In the genomic region with DNA sequence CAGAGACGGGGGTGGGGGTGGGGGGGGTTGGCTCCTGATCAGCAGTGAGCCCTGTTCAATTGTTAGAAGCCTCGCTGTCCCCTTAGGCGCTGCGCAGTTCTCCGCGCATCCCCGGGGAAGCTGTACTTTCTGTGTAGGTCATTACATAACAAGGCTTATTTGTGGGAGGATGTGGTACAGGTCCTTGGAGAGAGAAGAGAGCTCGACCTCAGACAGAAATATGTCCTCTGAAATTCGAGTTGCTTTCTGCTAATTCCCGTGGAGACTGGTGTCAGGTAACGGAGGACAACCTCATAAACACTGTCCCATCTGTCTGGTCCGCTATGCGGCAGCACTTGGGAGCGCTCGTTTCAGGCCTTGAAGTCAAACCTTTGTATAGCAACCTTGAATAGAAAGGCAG, we compare ENCODE assay signal across 17 mouse cellular contexts. TPM values are rescaled to one million over a fixed set of nuclear protein-coding genes. Genes with fewer than 3 reads are reported as not detected.
DNase-seq lines count a peak whose midpoint lies in the region; ATAC-seq and TF ChIP-seq lines count a peak whose summit lies in the region.
"Had no signal": no experiment of that assay in that cellular context is flagged by ENCODE, and none has a peak within 500 bp of the region (broad histone marks: within the 10 kb centered on the region; RNA-seq: fewer than 3 reads in every experiment).

No protein-coding gene starts in this region.

- H3K4me1 ChIP-seq in forebrain, embryonic 10.5 days: peaks cover 36% of the 10 kb centered on the region
- peaks cover 8% of the 10 kb centered on the region; the same call in 1 of the 2 replicates for H3K4me1 ChIP-seq in forebrain, postnatal 0 days (ENCODE audit: insufficient read depth)
- H3K4me1 ChIP-seq in midbrain, embryonic 14.5 days (ENCODE audit: control insufficient read depth, insufficient read depth, low read length): 0 out of 2 replicates have a peak, but pooled peaks cover 7% of the 10 kb centered on the region
- peaks cover 40% of the 10 kb centered on the region for H3K4me1 ChIP-seq in midbrain, embryonic 10.5 days
- peaks cover 13% of the 10 kb centered on the region for H3K4me1 ChIP-seq in embryonic facial prominence, embryonic 14.5 days (ENCODE audit: control insufficient read depth, insufficient read depth, low read length)

- 32% methylated on average over 15 of the region's 15 CpGs for WGBS in forebrain, embryonic 10.5 days
- WGBS in forebrain, postnatal 0 days: 35% methylated on average over 15 of the region's 15 CpGs
- 42% methylated on average over 15 of the region's 15 CpGs for WGBS in midbrain, embryonic 14.5 days
- WGBS in midbrain, embryonic 10.5 days: 40% methylated on average over 15 of the region's 15 CpGs
- WGBS in embryonic facial prominence, embryonic 14.5 days: 11% methylated on average over 15 of the region's 15 CpGs

- no peak for DNase-seq in forebrain, embryonic 10.5 days (ENCODE audit: extremely low spot score, low spot score)
- DNase-seq in forebrain, postnatal 0 days: no peak
- DNase-seq in midbrain, embryonic 14.5 days: peak; percentile 35
- no peak for DNase-seq in midbrain, embryonic 10.5 days (ENCODE audit: low spot score)
- DNase-seq in embryonic facial prominence, embryonic 14.5 days (ENCODE audit: low spot score): peak; percentile 59
- peak; percentile 92 for DNase-seq in skeletal muscle tissue, adult 2 months (ENCODE audit: low read depth, low spot score)
- DNase-seq in kidney, postnatal 10 days: no peak
- no peak for DNase-seq in kidney, postnatal 36 days
- DNase-seq: cerebellum, adult 18-20 months; heart, postnatal 4 days; layer of hippocampus, adult 9-11 months; left cerebral cortex, postnatal 4 days had no signal

- H3K27ac ChIP-seq in forebrain, embryonic 10.5 days: no peak overlapping the region
- H3K27ac ChIP-seq in forebrain, postnatal 0 days (ENCODE audit: low read depth, low read length): no peak overlapping the region
- no peak overlapping the region for H3K27ac ChIP-seq in midbrain, embryonic 14.5 days (replicated peaks; ENCODE audit: low read depth, low read length)
- H3K27ac ChIP-seq in midbrain, embryonic 10.5 days (replicated peaks): no peak overlapping the region
- no peak overlapping the region for H3K27ac ChIP-seq in embryonic facial prominence, embryonic 14.5 days (replicated peaks; ENCODE audit: low read depth, low read length)
- H3K27ac ChIP-seq: heart, embryonic 10.5 days; lung, embryonic 15.5 days had no signal

- H3K4me2 ChIP-seq in forebrain, postnatal 0 days (ENCODE audit: low read depth): no peak overlapping the region
- H3K4me2 ChIP-seq in midbrain, embryonic 14.5 days (ENCODE audit: low read length): no peak overlapping the region
- H3K4me2 ChIP-seq in embryonic facial prominence, embryonic 14.5 days (ENCODE audit: low read depth, low read length): no peak overlapping the region
- H3K4me2 ChIP-seq: lung, embryonic 15.5 days had no signal

- H3K4me3 ChIP-seq in forebrain, embryonic 10.5 days: 0 out of 2 replicates have a peak overlapping the region, but pooled peaks have one; percentile 11
- no peak overlapping the region for H3K4me3 ChIP-seq in forebrain, postnatal 0 days (ENCODE audit: low read depth, low read length)
- no peak overlapping the region for H3K4me3 ChIP-seq in midbrain, embryonic 14.5 days (replicated peaks; ENCODE audit: low read depth, low read length)
- no peak overlapping the region for H3K4me3 ChIP-seq in midbrain, embryonic 10.5 days
- H3K4me3 ChIP-seq in embryonic facial prominence, embryonic 14.5 days (ENCODE audit: low read depth, low read length): no peak overlapping the region
- H3K4me3 ChIP-seq: heart, embryonic 10.5 days; lung, embryonic 15.5 days; myocyte had no signal

- no peak for TF ChIP-seq CTCF in forebrain, postnatal 0 days (IDR thresholded peaks at IDR 0.05; ENCODE audit: low read depth)

- H3K36me3 ChIP-seq in forebrain, embryonic 10.5 days (replicated peaks): no peaks in the 10 kb centered on the region
- no peaks in the 10 kb centered on the region for H3K36me3 ChIP-seq in forebrain, postnatal 0 days (ENCODE audit: insufficient read depth)
- no peaks in the 10 kb centered on the region for H3K36me3 ChIP-seq in midbrain, embryonic 14.5 days (ENCODE audit: control insufficient read depth, insufficient read depth, low read length)
- H3K36me3 ChIP-seq in midbrain, embryonic 10.5 days: no peaks in the 10 kb centered on the region
- H3K36me3 ChIP-seq in embryonic facial prominence, embryonic 14.5 days (ENCODE audit: control insufficient read depth, insufficient read depth, low read length): no peaks in the 10 kb centered on the region
- H3K36me3 ChIP-seq: G1E; heart, embryonic 10.5 days; lung, embryonic 15.5 days had no signal

- H3K27me3 ChIP-seq in forebrain, embryonic 10.5 days (ENCODE audit: poor library complexity, severe bottlenecking): peaks cover 14% of the 10 kb centered on the region; the same call in 1 of the 2 replicates
- no peaks in the 10 kb centered on the region for H3K27me3 ChIP-seq in forebrain, postnatal 0 days (ENCODE audit: insufficient read depth, low read length)
- H3K27me3 ChIP-seq in midbrain, embryonic 14.5 days (ENCODE audit: control insufficient read depth, insufficient read depth, low read length): no peaks in the 10 kb centered on the region
- 0 out of 2 replicates have a peak, but pooled peaks cover 7% of the 10 kb centered on the region for H3K27me3 ChIP-seq in midbrain, embryonic 10.5 days (ENCODE audit: low read depth, poor library complexity, severe bottlenecking)
- H3K27me3 ChIP-seq in embryonic facial prominence, embryonic 14.5 days (replicated peaks; ENCODE audit: control insufficient read depth, insufficient read depth, low read length): peaks cover 4% of the 10 kb centered on the region; the same call in 1 of the 2 replicates
- H3K27me3 ChIP-seq: lung, embryonic 15.5 days had no signal

- H3K9ac ChIP-seq in forebrain, postnatal 0 days: no peak overlapping the region
- no peak overlapping the region for H3K9ac ChIP-seq in midbrain, embryonic 14.5 days (replicated peaks; ENCODE audit: low read length)
- H3K9ac ChIP-seq in embryonic facial prominence, embryonic 14.5 days (ENCODE audit: low read depth, low read length): no peak overlapping the region
- H3K9ac ChIP-seq: lung, embryonic 15.5 days had no signal

- no peaks in the 10 kb centered on the region for H3K9me3 ChIP-seq in forebrain, embryonic 10.5 days
- H3K9me3 ChIP-seq in forebrain, postnatal 0 days (ENCODE audit: low read length): no peaks in the 10 kb centered on the region
- H3K9me3 ChIP-seq in midbrain, embryonic 14.5 days (ENCODE audit: control insufficient read depth, low read length): no peaks in the 10 kb centered on the region
- no peaks in the 10 kb centered on the region for H3K9me3 ChIP-seq in midbrain, embryonic 10.5 days (replicated peaks)
- no peaks in the 10 kb centered on the region for H3K9me3 ChIP-seq in embryonic facial prominence, embryonic 14.5 days (ENCODE audit: control insufficient read depth, low read length)
- H3K9me3 ChIP-seq: G1E; heart, embryonic 10.5 days; lung, embryonic 15.5 days had no signal

- ATAC-seq in forebrain, postnatal 0 days: no peak
- no peak for ATAC-seq in midbrain, embryonic 14.5 days (ENCODE audit: low FRiP score, low TSS enrichment)
- peak; percentile 60 for ATAC-seq in embryonic facial prominence, embryonic 14.5 days (ENCODE audit: low read depth)
- ATAC-seq: intestine, postnatal 0 days had no signal

RNA-seq across cellular contexts. Expression of gene Hnrnpll, which starts 52.2 kb away (rescaled TPM):
- 81.2 and 86.2 TPM in 2 replicates for polyA plus RNA-seq in forebrain, embryonic 10.5 days (2016; fragmentation: Nextera tagmentation; extraction: Ambion mirVana)
- 60.2 and 67.6 TPM in 2 replicates for total RNA-seq in forebrain, postnatal 0 days (2014; rRNA removed)
- 42.3 and 49.7 TPM in 2 replicates for polyA plus RNA-seq in forebrain, postnatal 0 days (2015; fragmentation: Nextera tagmentation; extraction: Ambion mirVana)
- polyA plus RNA-seq in midbrain, embryonic 14.5 days (2014; fragmentation: Nextera tagmentation; extraction: Ambion mirVana): 68.2 and 76.7 TPM in 2 replicates
- polyA plus RNA-seq in midbrain, embryonic 10.5 days (2016; fragmentation: Nextera tagmentation; extraction: Ambion mirVana): 85.2 and 86.7 TPM in 2 replicates
- polyA plus RNA-seq in embryonic facial prominence, embryonic 14.5 days (2014; fragmentation: Nextera tagmentation; extraction: Ambion mirVana): 55.6 and 61.0 TPM in 2 replicates

Comparison
In these comparisons a context has a peak if more than half of its experiments do, and no peak if none do; other contexts are left out.
1. DNase-seq: peak in midbrain, embryonic 14.5 days (single experiment), embryonic facial prominence, embryonic 14.5 days (single experiment) and skeletal muscle tissue, adult 2 months (single experiment); none in forebrain, embryonic 10.5 days (single experiment), forebrain, postnatal 0 days (single experiment), midbrain, embryonic 10.5 days (single experiment), kidney, postnatal 10 days (single experiment) and kidney, postnatal 36 days (0 of 2).